Mouse (Mus musculus) midbrain, embryonic 12.5 days (tissue): ENCODE measurements around the gene Gm20388. TPM values are rescaled to one million over a fixed set of nuclear protein-coding genes. Genes with fewer than 3 reads are reported as not detected.

Experiments used
- ATAC-seq: fragments of 200-750 bp; cut with Nextera tagmentation; 2 replicates; pipeline ENCODE4 v1.8.0; 2017; ENCODE audit warnings: low read depth, moderate TSS enrichment, moderate library complexity; ENCODE audit not compliant: low FRiP score
- H3K27ac ChIP-seq: fragments of 300-500 bp; sonication (generic); replicated peaks from 2 replicates; pipeline ENCODE4 v1.5.1; 2016; ENCODE audit warnings: mild to moderate bottlenecking
- H3K27me3 ChIP-seq: fragments of 300-500 bp; sonication (generic); 2 replicates; pipeline ENCODE4 v1.6.1; 2016; ENCODE audit warnings: mild to moderate bottlenecking
- H3K36me3 ChIP-seq: fragments of 300-500 bp; sonication (generic); 2 replicates; pipeline ENCODE4 v1.6.1; 2016
- H3K4me1 ChIP-seq: fragments of 300-500 bp; sonication (generic); 2 replicates; pipeline ENCODE4 v1.6.1; 2016
- H3K4me2 ChIP-seq: fragments of 300-500 bp; sonication (generic); replicated peaks from 2 replicates; pipeline ENCODE4 v1.6.1; 2016; ENCODE audit warnings: mild to moderate bottlenecking, moderate library complexity
- H3K4me3 ChIP-seq: fragments of 300-500 bp; sonication (generic); 2 replicates; pipeline ENCODE4 v1.5.1; 2016; ENCODE audit warnings: mild to moderate bottlenecking
- H3K9ac ChIP-seq: fragments of 300-500 bp; sonication (generic); replicated peaks from 2 replicates; pipeline ENCODE4 v1.6.1; 2016; ENCODE audit warnings: mild to moderate bottlenecking, moderate library complexity
- H3K9me3 ChIP-seq: fragments of 300-500 bp; sonication (generic); 2 replicates; pipeline ENCODE4 v1.6.1; 2016; ENCODE audit warnings: mild to moderate bottlenecking
- WGBS: fragments of 180-500 bp; shearing (Covaris S2); methylation state at CpG from one replicate; pipeline ENCODE4 v1.1.7; 2016; 5-methylcytosine and 5-hydroxymethylcytosine counted together
- polyA plus RNA-seq: library from polyadenylated mRNA; unstranded; fragments of >200 nt; fragmentation: Nextera tagmentation; extraction: Ambion mirVana; gene quantifications from 2 replicates; pipeline ENCODE4 v1.2.1, GENCODE M21; 2016

The Gm20388 gene
- polyA plus RNA-seq, 1 experiment from 2014 or later, result not detected

GRCm38 (mm10) chr8:120368814-120369649, 458.4 kb downstream of the Gm20388 start:
- H3K27me3 ChIP-seq, result peaks cover 13% of the 10 kb centered on the region
- H3K9ac ChIP-seq, result no peak overlapping the region; the same call in 1 of the 2 replicates
- WGBS, result 34% methylated on average over 11 of the region's 11 CpGs
- no peak for ATAC-seq
- no peaks in the 10 kb centered on the region for H3K9me3 ChIP-seq
- no peaks in the 10 kb centered on the region for H3K36me3 ChIP-seq
- no peak overlapping the region for H3K4me2 ChIP-seq
- H3K27ac ChIP-seq, result no peak overlapping the region
- H3K4me1 ChIP-seq, result peaks cover 44% of the 10 kb centered on the region
- no peak overlapping the region for H3K4me3 ChIP-seq

GRCm38 (mm10) chr8:120369956-120370355, 459.3 kb downstream of the Gm20388 start:
- no peak for ATAC-seq
- Histone ChIP-seq H3K4me2 (no peak overlapping the region), H3K36me3 (no peaks in the 10 kb centered on the region), H3K9ac (no peak overlapping the region), H3K27ac (no peak overlapping the region), H3K4me1 (peaks cover 45% of the 10 kb centered on the region), H3K27me3 (peaks cover 13% of the 10 kb centered on the region), H3K4me3 (no peak overlapping the region), H3K9me3 (no peaks in the 10 kb centered on the region)
- WGBS, result 61% methylated on average over 7 of the region's 7 CpGs

GRCm38 (mm10) chr8:120370461-120370860, 459.8 kb downstream of the Gm20388 start:
- Histone ChIP-seq H3K4me1 (peaks cover 45% of the 10 kb centered on the region), H3K36me3 (no peaks in the 10 kb centered on the region), H3K4me3 (no peak overlapping the region), H3K27me3 (peaks cover 13% of the 10 kb centered on the region), H3K4me2 (no peak overlapping the region), H3K9me3 (no peaks in the 10 kb centered on the region), H3K9ac (no peak overlapping the region), H3K27ac (no peak overlapping the region)
- WGBS, result 73% methylated on average over 4 of the region's 4 CpGs
- no peak for ATAC-seq

GRCm38 (mm10) chr8:120371146-120371545, 460.5 kb downstream of the Gm20388 start:
- H3K4me3 ChIP-seq, result no peak overlapping the region
- ATAC-seq, result no peak

GRCm38 (mm10) chr8:120371725-120372457, 461.2 kb downstream of the Gm20388 start:
- Histone ChIP-seq H3K4me3 (no peak overlapping the region), H3K27me3 (peaks cover 7% of the 10 kb centered on the region), H3K4me1 (peaks cover 58% of the 10 kb centered on the region), H3K36me3 (no peaks in the 10 kb centered on the region), H3K27ac (no peak overlapping the region; the same call in 1 of the 2 replicates), H3K9ac (no peak overlapping the region), H3K9me3 (no peaks in the 10 kb centered on the region), H3K4me2 (no peak overlapping the region)
- no peak for ATAC-seq
- 80% methylated on average over 8 of the region's 8 CpGs for WGBS

More at GRCm38 (mm10) chr8:120371146-120371545, 460.5 kb downstream of the Gm20388 start:
- 78% methylated on average over 5 of the region's 5 CpGs for WGBS
- Histone ChIP-seq H3K4me1 (peaks cover 52% of the 10 kb centered on the region), H3K36me3 (no peaks in the 10 kb centered on the region), H3K9me3 (no peaks in the 10 kb centered on the region), H3K9ac (no peak overlapping the region), H3K27me3 (peaks cover 11% of the 10 kb centered on the region), H3K4me2 (no peak overlapping the region), H3K27ac (no peak overlapping the region)

- Histone ChIP-seq H3K4me3 (no peak overlapping the region), H3K4me1 (peaks cover 58% of the 10 kb centered on the region), H3K4me2 (no peak overlapping the region), H3K9me3 (no peaks in the 10 kb centered on the region), H3K27ac (no peak overlapping the region), H3K9ac (no peak overlapping the region), H3K36me3 (no peaks in the 10 kb centered on the region), H3K27me3 (no peaks in the 10 kb centered on the region)
- no peak for ATAC-seq
- WGBS, result 91% methylated on average over 6 of the region's 6 CpGs
Observed at GRCm38 (mm10) chr8:120372684-120373083, 462.0 kb downstream of the Gm20388 start.

GRCm38 (mm10) chr8:120373621-120374020, 463.0 kb downstream of the Gm20388 start:
- 84% methylated on average over 3 of the region's 3 CpGs for WGBS
- Histone ChIP-seq H3K4me1 (peaks cover 65% of the 10 kb centered on the region), H3K4me3 (no peak overlapping the region), H3K27me3 (no peaks in the 10 kb centered on the region), H3K9ac (no peak overlapping the region), H3K9me3 (no peaks in the 10 kb centered on the region), H3K4me2 (no peak overlapping the region), H3K27ac (no peak overlapping the region), H3K36me3 (no peaks in the 10 kb centered on the region)
- ATAC-seq, result no peak

- 92% methylated on average over 1 of the region's 1 CpGs for WGBS
- Histone ChIP-seq H3K4me3 (no peak overlapping the region), H3K9me3 (no peaks in the 10 kb centered on the region), H3K36me3 (no peaks in the 10 kb centered on the region), H3K4me1 (peaks cover 65% of the 10 kb centered on the region), H3K4me2 (no peak overlapping the region), H3K27me3 (no peaks in the 10 kb centered on the region), H3K27ac (peak overlapping the region; percentile 71), H3K9ac (0 out of 2 replicates have a peak overlapping the region, but pooled peaks have one; percentile 25)
- ATAC-seq, result no peak
Observed at GRCm38 (mm10) chr8:120374070-120374469, 463.4 kb downstream of the Gm20388 start.

- no peak overlapping the region for H3K4me3 ChIP-seq
- 39% methylated on average over 9 of the region's 9 CpGs for WGBS
- peaks cover 65% of the 10 kb centered on the region for H3K4me1 ChIP-seq
- H3K9me3 ChIP-seq, result no peaks in the 10 kb centered on the region
- H3K27me3 ChIP-seq, result peaks cover 4% of the 10 kb centered on the region
- no peak overlapping the region for H3K4me2 ChIP-seq
- no peaks in the 10 kb centered on the region for H3K36me3 ChIP-seq
- peak overlapping the region; percentile 71 for H3K27ac ChIP-seq
- H3K9ac ChIP-seq, result 0 out of 2 replicates have a peak overlapping the region, but pooled peaks have one; percentile 25
- ATAC-seq, result no peak
Observed at GRCm38 (mm10) chr8:120374514-120374913, 463.9 kb downstream of the Gm20388 start.

GRCm38 (mm10) chr8:120375170-120375569, 464.5 kb downstream of the Gm20388 start:
- H3K9ac ChIP-seq, result 0 out of 2 replicates have a peak overlapping the region, but pooled peaks have one; percentile 25
- no peak overlapping the region for H3K4me2 ChIP-seq
- H3K4me3 ChIP-seq, result no peak overlapping the region
- no peaks in the 10 kb centered on the region for H3K9me3 ChIP-seq
- peaks cover 63% of the 10 kb centered on the region for H3K4me1 ChIP-seq
- peaks cover 11% of the 10 kb centered on the region for H3K27me3 ChIP-seq
- H3K36me3 ChIP-seq, result no peaks in the 10 kb centered on the region
- peak overlapping the region; percentile 71 for H3K27ac ChIP-seq
- peak; percentile 51; the same call in 1 of the 2 replicates for ATAC-seq
- 36% methylated on average over 5 of the region's 5 CpGs for WGBS

GRCm38 (mm10) chr8:120376215-120376614, 465.6 kb downstream of the Gm20388 start:
- H3K36me3 ChIP-seq, result no peaks in the 10 kb centered on the region
- no peak overlapping the region for H3K4me2 ChIP-seq
- 36% methylated on average over 4 of the region's 4 CpGs for WGBS
- no peak overlapping the region for H3K9ac ChIP-seq
- ATAC-seq, result peak; percentile 20; the same call in 1 of the 2 replicates
- no peak overlapping the region for H3K4me3 ChIP-seq
- H3K4me1 ChIP-seq, result peaks cover 73% of the 10 kb centered on the region
- H3K9me3 ChIP-seq, result no peaks in the 10 kb centered on the region
- peaks cover 14% of the 10 kb centered on the region for H3K27me3 ChIP-seq
- H3K27ac ChIP-seq, result peak overlapping the region; percentile 76
